Mouse (Mus musculus): ENCODE measurements around the gene Kptn.

Gene Kptn

DNA sequence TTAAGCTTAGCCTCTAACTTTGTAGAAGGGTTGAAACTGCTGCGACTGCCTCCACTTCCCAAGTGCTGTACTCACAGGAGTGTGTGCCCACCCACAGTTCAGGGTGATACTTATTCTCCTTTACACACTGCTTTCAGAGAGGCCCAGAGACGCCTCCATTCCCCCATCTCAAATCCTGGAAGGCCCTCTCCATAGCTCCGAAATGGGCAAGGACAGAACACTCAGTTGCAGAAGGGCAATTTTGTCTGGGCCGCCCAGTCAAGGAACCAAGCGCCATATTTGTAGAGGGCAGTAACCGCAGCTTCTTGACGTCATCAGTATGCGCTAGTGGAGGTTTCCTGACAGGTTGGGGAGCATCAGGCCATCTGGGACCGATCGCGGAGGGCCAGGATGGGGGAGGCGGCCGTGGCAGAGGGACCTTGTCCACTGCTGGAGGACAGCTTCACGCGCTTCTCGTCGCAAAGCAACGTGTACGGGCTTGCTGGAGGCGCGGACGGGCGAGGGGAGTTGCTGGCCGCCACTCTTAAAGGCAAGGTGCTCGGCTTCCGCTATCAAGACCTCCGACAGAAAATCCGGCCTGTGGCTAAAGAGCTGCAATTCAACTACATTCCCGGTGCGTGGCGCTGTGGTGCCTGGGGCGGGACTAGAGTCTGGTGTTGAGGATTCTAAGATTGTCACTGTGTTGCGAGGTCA, at the start of gene Kptn:
Gene Kptn, plus strand, starts transcription at position 327 of the 693 bp plus-strand sequence.
- DNase-seq (ENCODE audit: low read depth, low spot score) = peak; percentile 94

- DNase-seq (ENCODE audit: low read depth, low spot score) = no peak
Measured at GRCm38 (mm10) chr7:16070846-16071245, 48.8 kb upstream of the Kptn start.

GRCm38 (mm10) chr7:16071906-16072305, 47.8 kb upstream of the Kptn start:
- DNase-seq (ENCODE audit: low read depth, low spot score) = no peak

GRCm38 (mm10) chr7:16079947-16080346, 39.7 kb upstream of the Kptn start:
- no peak for DNase-seq (ENCODE audit: low read depth, low spot score)

DNA sequence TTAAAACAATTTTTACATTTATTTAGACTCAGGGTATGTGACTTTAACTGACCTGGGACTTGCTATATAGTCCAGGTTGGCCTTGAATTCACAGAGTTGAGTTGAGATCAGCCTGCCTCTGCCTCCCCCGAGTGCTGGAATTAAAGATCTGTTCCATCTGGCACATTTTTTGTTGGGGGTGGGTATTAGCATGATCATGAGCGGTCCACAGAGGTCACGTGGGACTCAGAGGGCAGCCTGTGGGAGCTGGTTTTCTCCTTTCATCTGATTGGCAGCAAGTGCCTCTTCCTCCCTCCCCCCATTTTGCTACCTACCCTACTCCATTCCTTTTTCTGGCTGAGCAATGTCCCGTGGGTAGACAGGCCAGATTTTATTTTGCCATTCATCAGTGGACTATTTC, 39.1 kb upstream of the Kptn start:
- DNase-seq (ENCODE audit: low read depth, low spot score) = no peak

GRCm38 (mm10) chr7:16083361-16083760, 36.3 kb upstream of the Kptn start:
- no peak for DNase-seq (ENCODE audit: low read depth, low spot score)

DNA sequence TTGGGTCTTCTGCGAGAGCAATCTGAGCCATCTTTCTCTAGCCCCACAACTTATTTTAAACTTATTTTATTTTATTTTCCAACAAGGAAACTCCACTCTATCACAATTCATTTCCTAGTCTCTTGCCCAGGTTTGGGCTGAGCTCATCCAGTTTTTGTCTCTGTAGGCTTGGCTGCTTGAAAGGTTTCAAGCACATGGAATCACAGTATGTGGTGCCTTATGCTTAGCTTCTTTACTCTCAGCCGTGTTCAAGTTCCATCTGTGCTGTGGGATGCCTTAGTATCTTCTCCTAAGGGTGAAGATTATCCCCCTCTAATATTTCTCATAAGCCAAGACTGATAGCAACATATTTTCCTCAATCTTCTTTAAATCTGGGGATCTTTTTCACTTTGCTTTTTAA, 32.1 kb upstream of the Kptn start:
- DNase-seq (ENCODE audit: low read depth, low spot score) = no peak

DNA sequence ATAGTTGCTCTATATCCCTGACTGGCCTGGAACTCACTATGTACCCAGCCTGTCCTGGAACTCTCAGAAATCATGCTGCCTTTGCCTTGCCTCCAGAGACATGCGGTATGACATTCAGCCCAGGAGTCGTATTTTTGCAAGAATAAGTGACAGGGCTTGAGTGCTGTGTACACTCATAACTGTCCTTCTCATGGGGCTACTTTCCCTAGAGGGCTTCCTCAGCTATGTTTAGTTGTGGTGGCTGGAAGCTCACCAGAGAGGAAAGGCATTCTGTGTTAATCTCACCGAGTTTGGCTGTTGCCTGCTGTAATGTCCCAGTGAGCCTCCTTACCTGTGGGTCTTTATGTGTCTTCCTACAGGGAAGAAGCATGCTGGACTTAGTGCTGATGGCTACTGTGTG, 25.1 kb upstream of the Kptn start:
- DNase-seq (ENCODE audit: low read depth, low spot score) = no peak

GRCm38 (mm10) chr7:16098021-16099017, 21.4 kb upstream of the Kptn start, which contains the start of gene Napa:
Gene Napa, plus strand, starts transcription at chr7:16098458.
- DNase-seq (ENCODE audit: low read depth, low spot score) = peak; percentile 99

- DNase-seq (ENCODE audit: low read depth, low spot score) = no peak
Measured at GRCm38 (mm10) chr7:16099901-16100300, 19.8 kb upstream of the Kptn start.

DNA sequence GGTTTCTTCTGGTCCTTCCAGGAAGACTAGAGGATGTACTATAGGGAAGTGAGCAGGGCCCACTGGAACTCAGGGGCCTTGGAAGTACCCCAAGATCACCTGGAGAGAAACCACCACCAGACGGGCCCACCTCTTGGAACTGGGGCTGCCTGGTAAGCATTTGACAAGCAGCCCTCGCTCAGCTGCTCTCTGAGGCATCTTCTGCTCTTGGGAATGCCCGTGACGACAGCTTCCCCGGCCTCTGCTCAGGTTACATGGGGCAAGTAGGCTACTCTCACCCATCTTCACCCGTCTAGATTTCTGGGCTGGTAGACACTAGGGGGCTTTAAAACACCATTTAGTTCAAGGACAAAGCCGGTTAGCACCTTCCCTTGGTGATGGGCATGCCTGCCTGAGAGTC, 18.6 kb upstream of the Kptn start:
- no peak for DNase-seq (ENCODE audit: low read depth, low spot score)

DNA sequence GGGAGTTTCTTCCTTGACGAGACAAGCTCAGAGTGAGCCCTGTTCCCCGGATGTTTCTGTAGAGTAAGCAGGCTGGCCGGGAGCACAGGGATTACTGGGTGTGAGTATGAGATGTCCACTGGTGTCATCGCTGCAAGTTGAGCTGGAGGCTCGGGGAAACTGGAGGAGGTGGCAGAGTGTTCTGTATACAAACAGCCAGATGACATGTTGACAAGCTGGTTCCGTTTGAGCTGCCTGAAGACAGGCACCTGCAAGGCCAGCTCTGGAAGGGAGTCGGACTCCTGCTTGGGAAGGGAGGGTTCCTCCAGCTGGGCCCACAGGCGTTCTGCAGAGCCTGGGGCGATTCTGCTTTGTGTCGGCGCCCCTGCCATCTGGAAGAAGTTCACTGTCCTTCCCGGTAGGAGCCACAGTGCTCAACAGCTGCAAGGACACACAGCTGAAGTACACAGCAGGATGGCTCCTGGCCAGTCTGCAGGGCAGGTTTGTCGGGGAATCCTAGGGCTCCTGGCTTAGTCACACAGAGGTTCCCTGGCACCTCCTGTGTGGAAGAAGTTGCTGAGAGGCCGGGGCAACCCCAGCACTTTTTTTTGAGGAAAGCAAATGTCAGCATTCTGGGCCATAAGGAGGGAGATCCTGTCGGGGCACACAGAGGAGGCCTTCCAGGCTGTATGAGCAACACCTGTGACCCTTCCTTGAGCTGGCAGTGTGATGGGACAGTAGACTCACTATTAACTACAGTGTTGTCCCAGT, 17.8 kb upstream of the Kptn start:
- no peak for DNase-seq (ENCODE audit: low read depth, low spot score)

GRCm38 (mm10) chr7:16102686-16103226, 16.9 kb upstream of the Kptn start:
- no peak for DNase-seq (ENCODE audit: low read depth, low spot score)

DNA sequence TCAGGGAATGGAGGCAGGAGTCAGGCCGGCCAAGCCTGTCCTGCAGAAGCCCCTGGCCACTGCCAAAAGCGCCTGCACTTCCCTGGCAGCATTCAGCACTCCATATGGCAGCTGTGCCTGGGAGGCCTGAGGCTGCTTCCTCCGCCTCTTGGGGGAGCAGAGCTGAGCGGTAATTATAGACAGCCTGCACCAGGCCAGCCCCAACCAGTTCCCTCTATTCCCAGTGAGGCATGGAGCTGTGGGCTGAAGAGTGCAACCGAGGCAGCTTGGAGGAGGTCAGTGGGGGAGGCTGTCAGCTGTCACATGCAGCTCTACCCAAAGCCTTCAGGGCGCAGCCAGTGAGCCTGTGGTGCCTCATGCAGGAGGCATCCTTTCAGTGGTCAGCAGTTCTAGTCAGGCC, 15.9 kb upstream of the Kptn start:
- no peak for DNase-seq (ENCODE audit: low read depth, low spot score)

DNA sequence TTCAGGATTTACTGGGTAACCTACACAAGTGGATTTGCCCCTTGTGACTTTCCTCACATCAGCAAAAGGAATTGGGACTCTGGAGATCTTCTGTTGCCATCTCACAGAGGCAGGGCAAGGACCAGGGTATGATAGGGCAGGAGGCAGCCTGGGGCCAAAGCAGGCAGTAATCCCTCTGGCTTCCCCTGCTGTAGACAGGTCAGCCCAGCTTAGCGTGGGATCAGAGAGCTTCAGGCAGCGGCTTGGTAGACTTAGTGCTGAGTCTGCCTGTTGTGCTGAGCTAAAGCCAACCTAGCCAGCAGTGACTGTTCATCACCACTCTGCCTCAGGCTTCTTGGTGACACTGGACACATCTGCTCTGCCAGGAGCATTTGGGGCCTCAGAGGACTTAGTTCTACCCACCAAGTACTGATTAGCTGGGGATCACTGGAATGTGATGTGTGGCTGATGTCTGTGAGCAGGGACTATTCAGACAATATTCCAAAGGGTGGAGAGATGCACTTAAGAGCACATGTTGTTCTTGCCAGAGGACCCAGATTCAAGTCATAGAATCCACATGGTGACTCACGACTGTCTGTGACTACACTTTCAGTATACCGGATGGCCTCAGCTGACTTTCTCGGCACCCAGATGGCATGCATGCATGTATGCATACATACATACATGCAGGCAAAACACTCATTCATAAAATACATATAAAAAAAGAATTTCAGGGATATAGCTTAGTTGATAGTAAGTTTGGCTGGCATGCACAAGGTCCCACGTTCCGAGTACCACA, 14.9 kb upstream of the Kptn start:
- DNase-seq (ENCODE audit: low read depth, low spot score) = no peak

GRCm38 (mm10) chr7:16108886-16109542, 10.7 kb upstream of the Kptn start:
- DNase-seq (ENCODE audit: low read depth, low spot score) = no peak

DNA sequence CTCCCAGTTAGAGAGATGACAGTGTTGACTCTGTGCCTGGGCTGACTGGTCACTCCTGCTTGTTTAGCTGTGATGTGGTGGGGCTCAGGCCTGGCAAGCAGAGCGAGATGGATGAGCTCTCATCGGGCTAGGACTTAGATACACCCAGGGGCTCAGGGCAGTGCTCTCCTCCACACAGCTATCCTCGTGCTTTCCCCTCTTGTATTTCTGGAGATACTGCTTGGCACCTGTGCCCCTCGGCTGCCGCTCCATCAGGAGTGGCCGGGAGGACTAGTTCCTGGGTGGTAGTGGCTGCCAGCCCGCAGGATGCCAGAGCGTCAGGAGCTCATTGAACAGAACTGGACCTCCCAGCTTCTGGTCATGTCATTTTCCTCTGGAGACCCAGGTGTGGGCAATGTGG, 9.5 kb upstream of the Kptn start:
- no peak for DNase-seq (ENCODE audit: low read depth, low spot score)

DNA sequence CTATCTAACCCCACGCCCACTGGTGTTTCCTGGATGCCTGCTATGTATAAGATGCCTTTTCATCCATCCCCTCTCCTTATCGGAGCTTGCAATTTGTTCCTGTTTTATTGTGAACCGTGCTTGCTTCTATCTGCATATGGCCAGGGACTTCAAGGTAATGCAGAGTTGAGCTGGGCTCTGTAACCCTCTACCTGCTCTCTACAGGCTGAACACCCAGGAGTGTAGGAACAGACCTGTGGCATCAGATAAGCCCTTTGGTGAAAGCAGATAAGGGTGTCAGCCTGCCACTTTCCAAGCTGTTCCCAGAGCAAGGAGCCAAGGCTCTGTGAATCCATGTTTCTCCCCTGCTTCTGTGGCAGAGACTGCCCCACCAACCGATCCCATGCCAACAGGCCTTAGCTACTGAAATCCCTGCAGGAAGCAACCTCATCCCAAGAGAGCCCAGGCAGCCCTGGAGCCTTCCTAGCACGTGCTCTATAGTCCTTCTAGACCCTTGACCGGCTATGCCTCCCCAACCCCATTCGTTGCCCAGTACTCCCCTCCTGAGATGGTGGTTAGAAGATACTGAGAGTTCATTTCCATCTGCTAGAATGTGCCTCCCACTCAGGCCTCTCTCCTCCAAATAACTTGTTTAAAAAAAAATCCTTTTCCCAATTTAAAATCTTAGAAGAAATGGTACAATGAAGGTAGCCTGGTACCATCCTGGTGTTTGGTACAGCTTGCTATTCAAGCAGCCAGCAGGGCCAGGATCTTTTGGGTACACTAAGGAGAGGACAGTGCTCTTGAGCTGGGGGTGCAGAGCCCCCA, 8.2 kb upstream of the Kptn start:
- DNase-seq (ENCODE audit: low read depth, low spot score) = no peak

DNA sequence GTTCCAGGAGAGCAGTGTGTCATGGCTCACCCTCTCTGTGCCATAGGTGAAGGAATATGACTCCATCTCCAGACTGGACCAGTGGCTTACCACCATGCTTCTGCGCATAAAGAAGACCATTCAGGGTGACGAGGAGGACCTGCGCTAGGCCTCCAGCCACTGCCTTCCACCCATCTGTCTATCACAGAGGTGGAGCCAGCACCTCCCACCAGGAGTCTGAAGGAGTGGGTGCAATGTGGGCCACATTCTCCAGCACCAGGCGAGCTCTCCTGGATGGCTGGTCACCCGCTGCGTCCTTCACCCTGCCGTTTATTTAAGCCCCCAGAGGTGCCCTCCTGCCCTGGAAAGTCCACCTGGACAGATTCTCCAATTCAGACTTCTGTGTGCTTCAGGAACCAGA, 3.3 kb upstream of the Kptn start:
- no peak for DNase-seq (ENCODE audit: low read depth, low spot score)

DNA sequence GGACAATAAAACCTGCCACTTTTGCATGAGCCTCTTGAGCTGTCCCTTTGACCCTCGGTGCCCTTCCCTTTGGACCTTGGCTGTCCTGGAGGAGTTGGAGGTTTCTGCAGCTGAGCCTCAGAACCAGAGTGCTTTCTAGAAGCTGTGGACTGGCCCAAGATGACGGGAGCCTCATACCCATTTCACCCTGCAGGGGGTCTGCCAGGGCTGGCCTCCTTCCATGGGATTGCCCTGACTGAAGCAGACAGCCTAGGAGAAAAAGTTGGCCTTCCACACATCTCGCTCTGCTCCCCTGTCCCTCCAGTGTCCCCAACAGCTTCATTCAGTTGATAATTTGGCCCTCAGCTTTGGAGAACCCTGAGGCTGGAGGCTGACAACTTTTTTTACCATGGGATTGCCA, 2.6 kb upstream of the Kptn start:
- no peak for DNase-seq (ENCODE audit: low read depth, low spot score)

Measured in CD4-positive, CD25-positive, alpha-beta regulatory T cell, adult 2 months (primary cell).